Mouse (Mus musculus): ENCODE data around the gene Wdr11. TPM values are rescaled to one million over a fixed set of nuclear protein-coding genes. Genes with fewer than 3 reads are reported as not detected.

Gene Wdr11
- polyA plus RNA-seq, 2 experiments = 8.6 to 8.9 TPM

GRCm38 (mm10) chr7:129592132-129592745, 576 bp downstream of the Wdr11 start:
- TF ChIP-seq CTCF (IDR thresholded peaks at IDR 0.05; ENCODE audit: low read depth) (no peak), EP300 (IDR thresholded peaks at IDR 0.05; ENCODE audit: low read depth) (no peak)
- peak overlapping the region; percentile 82 for H3K9ac ChIP-seq (replicated peaks)
- no peaks in the 10 kb centered on the region for H3K9me3 ChIP-seq (ENCODE audit: control insufficient read depth, low read length)
- under 1% methylated on average over 13 of the region's 13 CpGs for WGBS (ENCODE audit: insufficient replicate concordance)
- no peaks in the 10 kb centered on the region; a peak in 1 of 4 replicates for H3K4me1 ChIP-seq (replicated peaks; ENCODE audit: control insufficient read depth in 2 of 2, insufficient read depth in 2 of 2, low read length in 1 of 2)
- H3K27me3 ChIP-seq (ENCODE audit: control insufficient read depth, insufficient read depth, low read length) = no peaks in the 10 kb centered on the region
- ATAC-seq (ENCODE audit: insufficient read depth) = peak; percentile 50
- no peaks in the 10 kb centered on the region for H3K36me3 ChIP-seq (replicated peaks; ENCODE audit: control insufficient read depth, insufficient read depth, low read depth)
- peak overlapping the region; percentile 8 for H3K27ac ChIP-seq
- no peak for DNase-seq (ENCODE audit: low read depth in 3 of 3, low spot score in 3 of 3)
- H3K4me3 ChIP-seq (ENCODE audit: insufficient read depth in 1 of 2, low read depth in 2 of 2, low read length in 2 of 2) = peak overlapping the region; percentile 82 to 84
- peak overlapping the region; percentile 77 for H3K4me2 ChIP-seq (ENCODE audit: low read depth)

DNA sequence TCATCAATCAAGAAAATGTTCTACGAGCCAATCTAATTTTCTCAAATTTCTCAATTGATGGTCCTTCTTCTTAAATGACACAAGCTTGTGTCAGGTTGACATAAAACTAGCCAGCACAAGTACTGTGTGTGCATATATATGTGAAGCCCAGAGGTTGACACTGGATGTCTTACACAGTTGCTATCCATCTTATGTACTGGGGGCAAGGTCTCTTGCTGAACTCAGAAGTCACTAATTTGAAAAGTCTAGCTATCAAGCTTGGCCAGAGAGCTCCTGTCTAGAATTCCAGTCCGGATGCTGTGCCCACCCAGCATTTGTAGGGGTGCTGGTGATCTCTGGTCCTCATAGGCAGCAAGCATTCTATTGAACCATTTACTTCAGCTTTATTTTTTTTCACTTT, 5.5 kb downstream of the Wdr11 start:
- Histone ChIP-seq H3K4me1 (replicated peaks; ENCODE audit: control insufficient read depth in 2 of 2, insufficient read depth in 2 of 2, low read length in 1 of 2) (no peaks in the 10 kb centered on the region), H3K27me3 (ENCODE audit: control insufficient read depth, insufficient read depth, low read length) (no peaks in the 10 kb centered on the region), H3K9ac (replicated peaks) (no peak overlapping the region), H3K36me3 (replicated peaks; ENCODE audit: control insufficient read depth, insufficient read depth, low read depth) (no peaks in the 10 kb centered on the region; the same call in 1 of the 2 replicates), H3K9me3 (ENCODE audit: control insufficient read depth, low read length) (no peaks in the 10 kb centered on the region), H3K4me2 (ENCODE audit: low read depth) (no peak overlapping the region), H3K27ac (no peak overlapping the region), H3K4me3 (ENCODE audit: insufficient read depth in 1 of 2, low read depth in 2 of 2, low read length in 2 of 2) (no peak overlapping the region)
- 60% methylated on average over 2 of the region's 2 CpGs for WGBS (ENCODE audit: insufficient replicate concordance)
- ATAC-seq (ENCODE audit: insufficient read depth) = no peak
- TF ChIP-seq CTCF (IDR thresholded peaks at IDR 0.05; ENCODE audit: low read depth) = no peak
- TF ChIP-seq EP300 (IDR thresholded peaks at IDR 0.05; ENCODE audit: low read depth) = no peak
- no peak for DNase-seq (ENCODE audit: low read depth in 3 of 3, low spot score in 3 of 3)

GRCm38 (mm10) chr7:129606291-129606690, 14.6 kb downstream of the Wdr11 start:
- Histone ChIP-seq H3K9me3 (ENCODE audit: control insufficient read depth, low read length) (no peaks in the 10 kb centered on the region), H3K27ac (no peak overlapping the region), H3K36me3 (replicated peaks; ENCODE audit: control insufficient read depth, insufficient read depth, low read depth) (peaks cover 15% of the 10 kb centered on the region), H3K4me1 (replicated peaks; ENCODE audit: control insufficient read depth in 2 of 2, insufficient read depth in 2 of 2, low read length in 1 of 2) (no peaks in the 10 kb centered on the region), H3K27me3 (ENCODE audit: control insufficient read depth, insufficient read depth, low read length) (no peaks in the 10 kb centered on the region), H3K9ac (replicated peaks) (no peak overlapping the region), H3K4me2 (ENCODE audit: low read depth) (no peak overlapping the region), H3K4me3 (ENCODE audit: insufficient read depth in 1 of 2, low read depth in 2 of 2, low read length in 2 of 2) (no peak overlapping the region)
- ATAC-seq (ENCODE audit: insufficient read depth) (no peak), DNase-seq (ENCODE audit: low read depth in 3 of 3, low spot score in 3 of 3) (no peak)
- WGBS (ENCODE audit: insufficient replicate concordance) = 81% methylated on average over 8 of the region's 8 CpGs
- no peak for TF ChIP-seq EP300 (IDR thresholded peaks at IDR 0.05; ENCODE audit: low read depth)
- TF ChIP-seq CTCF (IDR thresholded peaks at IDR 0.05; ENCODE audit: low read depth) = no peak

DNA sequence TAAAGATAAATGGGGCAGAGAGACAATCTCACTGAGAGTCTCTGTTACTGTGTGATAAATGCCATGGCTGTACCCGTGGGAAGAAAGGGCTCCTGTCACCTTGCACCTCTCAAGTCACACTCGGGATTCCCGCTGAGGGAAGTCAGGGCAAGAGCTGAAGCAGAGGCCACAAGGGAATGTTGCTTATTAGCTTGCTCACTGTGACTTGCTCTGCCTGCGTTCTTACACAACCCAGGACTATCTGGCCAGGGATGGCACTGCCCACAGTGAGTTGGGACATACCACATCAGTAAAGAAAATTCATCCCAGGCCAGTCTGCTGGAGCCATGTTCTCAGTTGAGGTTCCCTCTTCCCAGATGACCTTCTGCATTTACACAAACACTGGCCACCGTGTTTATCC, 29.5 kb downstream of the Wdr11 start:
- H3K4me2 ChIP-seq (ENCODE audit: low read depth) = no peak overlapping the region
- no peak for TF ChIP-seq CTCF (IDR thresholded peaks at IDR 0.05; ENCODE audit: low read depth)
- no peak for TF ChIP-seq EP300 (IDR thresholded peaks at IDR 0.05; ENCODE audit: low read depth)
- H3K4me1 ChIP-seq (replicated peaks; ENCODE audit: control insufficient read depth in 2 of 2, insufficient read depth in 2 of 2, low read length in 1 of 2) = no peaks in the 10 kb centered on the region
- H3K27me3 ChIP-seq (ENCODE audit: control insufficient read depth, insufficient read depth, low read length) = no peaks in the 10 kb centered on the region
- no peaks in the 10 kb centered on the region for H3K9me3 ChIP-seq (ENCODE audit: control insufficient read depth, low read length)
- H3K27ac ChIP-seq = no peak overlapping the region
- DNase-seq (ENCODE audit: low read depth in 3 of 3, low spot score in 3 of 3) (no peak), ATAC-seq (ENCODE audit: insufficient read depth) (no peak)
- H3K36me3 ChIP-seq (replicated peaks; ENCODE audit: control insufficient read depth, insufficient read depth, low read depth) = peaks cover 8% of the 10 kb centered on the region
- no peak overlapping the region for H3K9ac ChIP-seq (replicated peaks)
- H3K4me3 ChIP-seq (ENCODE audit: insufficient read depth in 1 of 2, low read depth in 2 of 2, low read length in 2 of 2) = no peak overlapping the region
- 67% methylated on average over 5 of the region's 5 CpGs for WGBS (ENCODE audit: insufficient replicate concordance)

- no peak for TF ChIP-seq CTCF (IDR thresholded peaks at IDR 0.05; ENCODE audit: low read depth)
- TF ChIP-seq EP300 (IDR thresholded peaks at IDR 0.05; ENCODE audit: low read depth) = no peak
- peaks cover 7% of the 10 kb centered on the region for H3K36me3 ChIP-seq (replicated peaks; ENCODE audit: control insufficient read depth, insufficient read depth, low read depth)
- ATAC-seq (ENCODE audit: insufficient read depth) (no peak), DNase-seq (ENCODE audit: low read depth in 3 of 3, low spot score in 3 of 3) (no peak)
- H3K4me1 ChIP-seq (replicated peaks; ENCODE audit: control insufficient read depth in 2 of 2, insufficient read depth in 2 of 2, low read length in 1 of 2) = no peaks in the 10 kb centered on the region
- no peak overlapping the region for H3K4me2 ChIP-seq (ENCODE audit: low read depth)
- no peak overlapping the region for H3K9ac ChIP-seq (replicated peaks)
- no peaks in the 10 kb centered on the region for H3K27me3 ChIP-seq (ENCODE audit: control insufficient read depth, insufficient read depth, low read length)
- no peak overlapping the region for H3K4me3 ChIP-seq (ENCODE audit: insufficient read depth in 1 of 2, low read depth in 2 of 2, low read length in 2 of 2)
- H3K27ac ChIP-seq = no peak overlapping the region
- H3K9me3 ChIP-seq (ENCODE audit: control insufficient read depth, low read length) = no peaks in the 10 kb centered on the region
- WGBS (ENCODE audit: insufficient replicate concordance) = 91% methylated on average over 7 of the region's 7 CpGs
Measured at GRCm38 (mm10) chr7:129630351-129630750, 38.7 kb downstream of the Wdr11 start.

Measured in liver, embryonic 14.5 days (tissue).